Mouse (Mus musculus): ENCODE results near the gene Cab39l.

The Cab39l gene

DNA sequence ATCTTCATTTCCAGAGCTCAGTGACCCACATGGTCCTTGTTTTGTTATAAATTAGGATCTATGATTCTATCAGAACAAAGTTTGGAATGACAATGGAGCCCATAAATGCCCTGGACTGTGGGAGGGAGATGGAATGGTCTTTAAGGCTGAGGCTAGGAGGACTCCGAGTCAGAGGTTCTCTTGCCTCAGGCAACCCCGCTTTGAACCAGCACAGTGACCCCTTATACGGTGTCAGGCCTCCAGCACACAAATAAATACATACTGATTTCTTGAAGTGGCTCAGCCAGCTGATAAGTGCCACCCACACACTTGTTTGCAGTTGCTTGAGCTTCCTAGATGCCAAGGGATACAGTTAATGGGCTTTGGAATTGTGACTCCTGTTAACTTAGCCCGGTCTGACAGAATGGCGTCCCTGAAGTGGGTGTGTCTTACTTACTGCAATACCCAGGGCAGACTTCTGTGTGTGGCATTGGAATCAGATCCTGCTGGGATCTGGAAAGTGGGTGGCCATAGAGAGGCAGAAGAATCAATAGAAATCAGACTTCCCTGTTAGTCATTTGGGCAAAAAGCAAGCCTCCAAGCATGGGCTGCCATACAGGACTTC is 192.6 kb downstream of the Cab39l start:
- ChIA-PET POLR2A (no interaction called here), CTCF (interaction anchor here in 2 of 4 experiments (0.5 to 1.2 kb wide), 3 partner anchors 20 to 29 kb away, joined by 3 to 4 read pairs (median 3); no protein-coding TSS in a partner anchor)

DNA sequence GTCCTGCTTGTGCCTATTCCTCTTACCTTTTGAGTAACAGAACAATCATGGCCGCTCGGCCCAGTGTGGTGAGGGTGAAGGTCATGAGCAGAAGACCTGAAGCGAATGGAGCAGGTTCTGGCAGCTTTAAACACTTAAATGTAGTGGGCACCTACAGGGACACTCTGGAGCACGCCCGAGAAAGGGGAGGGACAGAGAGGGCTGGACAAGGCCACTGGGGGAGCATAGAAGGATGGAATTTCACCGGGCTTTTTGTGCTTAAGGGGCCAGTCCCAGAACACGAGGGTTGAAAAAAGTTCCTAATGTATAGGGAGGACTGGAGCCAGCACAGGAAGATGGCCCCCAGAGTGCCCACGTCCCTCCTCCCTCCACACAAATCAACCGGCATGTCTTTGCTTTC is 193.2 kb downstream of the Cab39l start:
- CTCF ChIA-PET, result interaction anchor here in 1 of 4 experiments (0.6 kb wide), 1 partner anchor 30 kb away, joined by 3 read pairs; no protein-coding TSS in a partner anchor
- POLR2A ChIA-PET, result no interaction called here

Data from embryonic stem cell, embryonic (primary cell).